Mouse (Mus musculus) CD4-positive, CD25-positive, alpha-beta regulatory T cell, adult 9 weeks (primary cell): ENCODE data around the gene Cd96. TPM values are rescaled to one million over a fixed set of nuclear protein-coding genes. Genes with fewer than 3 reads are reported as not detected.

ENCODE experiments used
- polyA plus RNA-seq: library from polyadenylated mRNA; unstranded; fragments of 100-300 nt; shearing (Covaris generic); gene quantifications from one replicate; pipeline ENCODE4 v1.2.1, GENCODE M21; 2017

The Cd96 gene
- polyA plus RNA-seq, result 258 TPM

DNA sequence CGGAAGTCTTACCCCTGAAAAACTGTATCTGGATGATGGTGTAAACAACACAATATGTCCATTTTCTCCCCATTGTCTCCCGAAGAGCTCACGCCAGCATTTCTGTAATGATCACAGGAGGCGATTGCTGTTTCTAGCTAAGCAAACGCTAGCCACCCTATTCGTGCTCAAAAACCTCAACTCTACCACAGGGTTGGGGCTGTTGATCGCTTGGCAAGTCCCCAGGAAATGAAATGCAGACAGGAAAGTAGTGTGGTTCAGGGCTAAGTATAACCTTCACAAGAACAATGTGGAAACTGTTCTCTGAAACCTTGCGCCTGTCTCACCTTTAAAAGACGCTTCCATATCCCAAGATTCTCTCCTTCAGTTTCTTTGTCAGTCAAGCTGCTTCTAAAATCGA, at the start of gene Cd96:
Gene Cd96, minus strand, starts transcription at position 232 of the 400 bp plus-strand sequence.

DNA sequence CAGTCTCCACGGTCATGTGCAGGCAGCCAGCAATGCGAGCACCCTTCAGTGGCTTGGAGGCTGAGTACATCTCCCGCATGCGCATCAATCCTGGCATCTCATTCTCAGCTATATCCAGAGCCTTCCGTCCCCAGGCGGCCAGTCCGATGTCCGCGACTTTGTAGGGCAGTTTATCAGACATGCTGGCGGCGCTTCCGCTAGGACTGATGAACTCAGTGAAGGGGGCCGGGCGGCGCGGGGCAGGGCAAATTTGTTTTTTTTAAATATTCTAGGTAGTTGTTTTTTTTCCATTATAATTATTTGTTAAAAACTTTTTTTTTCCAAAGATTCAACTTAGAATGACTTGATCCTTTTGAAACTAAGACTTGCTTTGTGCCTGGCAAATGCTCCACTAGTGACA, 34.8 kb upstream of the Cd96 start, which contains the start of gene Gm4737:
Gene Gm4737, minus strand, starts transcription at position 246 of the 400 bp plus-strand sequence.

DNA sequence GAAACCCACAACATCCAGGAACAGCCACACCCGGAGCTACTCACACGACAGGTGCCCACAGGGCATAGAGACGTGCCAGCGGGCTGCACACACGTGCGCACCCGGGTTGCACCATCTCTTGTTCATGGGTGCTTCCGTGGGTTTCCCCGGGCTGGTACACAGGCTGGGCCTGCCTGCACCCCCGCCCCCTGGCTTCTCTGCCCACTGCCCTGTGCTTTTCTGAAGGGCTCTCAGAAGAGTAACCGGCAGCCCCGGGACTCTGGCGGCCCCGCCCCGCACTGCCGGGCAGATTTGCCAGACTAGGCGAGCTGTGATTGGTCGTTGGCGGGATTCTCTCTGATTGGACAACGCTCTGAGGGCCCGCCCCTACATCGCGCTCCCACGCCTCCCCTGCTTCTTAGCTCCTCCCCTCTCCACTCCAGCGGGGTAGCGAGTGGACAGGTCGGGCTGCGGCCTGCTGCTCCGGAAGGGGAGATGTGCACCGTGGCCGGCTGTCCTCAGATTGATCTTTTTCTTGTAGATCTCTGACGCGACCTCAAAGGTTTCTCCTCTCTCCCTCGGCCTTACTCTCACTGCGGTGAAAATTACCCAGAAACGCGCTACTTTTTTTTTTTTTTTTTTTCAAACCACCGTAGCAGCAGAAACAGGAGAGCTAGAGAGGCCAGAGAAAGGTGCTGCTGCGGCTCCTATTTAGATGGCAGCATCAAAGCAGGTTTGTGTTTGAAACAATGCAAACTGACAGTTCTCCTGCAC, 109.7 kb downstream of the Cd96 start, which contains the start of gene Plcxd2:
Gene Plcxd2, minus strand, starts transcription at position 66 of the 753 bp plus-strand sequence.

Other genes with a start within 250 kb of the Cd96 start
- not detected for gene Phldb2, start 166.7 kb downstream of the Cd96 start, polyA plus RNA-seq
- 19.8 TPM for gene Plcxd2, start 110.0 kb downstream of the Cd96 start, polyA plus RNA-seq
- 11.1 TPM for gene Gm4737, start 34.8 kb upstream of the Cd96 start, polyA plus RNA-seq